Mouse (Mus musculus): ENCODE data around the gene Cntn1.

- no peak for TF ChIP-seq CTCF (IDR thresholded peaks at IDR 0.05; ENCODE audit: low read depth, low read length)
- no peak for TF ChIP-seq GATA1 (IDR thresholded peaks at IDR 0.05; ENCODE audit: borderline replicate concordance, low read length)
Measured at GRCm38 (mm10) chr15:92200326-92200985, 149.5 kb downstream of the Cntn1 start.

Data from G1E (cell line).